Mouse (Mus musculus): ENCODE measurements at regions not wholly inside any gene's neighbourhood (a gene's known extent, or its start where the extent isn't known, plus 50 kb on each side); places are given as distances from the start of the nearest gene placed in this dataset.

DNA sequence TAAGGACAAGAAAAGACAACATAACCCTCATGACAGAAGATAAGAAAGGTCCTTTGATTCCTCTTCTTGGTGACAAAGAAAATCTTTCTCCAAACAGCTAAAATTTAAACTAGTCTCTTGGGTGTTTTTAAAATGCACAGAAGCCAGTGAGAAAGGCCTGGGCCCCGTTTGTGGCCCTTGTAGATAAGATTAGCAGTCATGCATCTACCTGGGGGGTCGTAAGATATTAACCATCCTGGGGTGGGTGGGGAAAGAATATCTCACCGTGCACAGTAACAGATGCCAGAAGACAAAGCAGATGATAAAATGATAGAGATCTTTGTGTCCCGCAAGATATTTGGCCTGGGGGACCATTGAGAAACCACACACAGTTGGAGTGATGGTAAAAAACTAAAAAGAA lies 51.5 kb upstream of the Atp2b1 start:
- Histone ChIP-seq H3K4me3 (ENCODE audit: low read depth, low read length) (no peak overlapping the region), H3K27ac (replicated peaks; ENCODE audit: low read depth, low read length) (no peak overlapping the region), H3K36me3 (replicated peaks; ENCODE audit: control insufficient read depth, insufficient read depth, low read depth, low read length) (no peaks in the 10 kb centered on the region), H3K9me3 (replicated peaks; ENCODE audit: control insufficient read depth, low read length) (no peaks in the 10 kb centered on the region), H3K27me3 (ENCODE audit: control insufficient read depth, insufficient read depth, low read length) (no peaks in the 10 kb centered on the region), H3K9ac (replicated peaks; ENCODE audit: low read length) (no peak overlapping the region), H3K4me1 (ENCODE audit: control insufficient read depth, insufficient read depth, low read length) (no peaks in the 10 kb centered on the region), H3K4me2 (ENCODE audit: low read depth, low read length) (no peak overlapping the region)
- no peak for DNase-seq (ENCODE audit: low spot score)
- ATAC-seq (replicated peaks; ENCODE audit: insufficient number of reproducible peaks, low FRiP score, low TSS enrichment, low read depth) = no peak
- 77% methylated on average over 4 of the region's 4 CpGs for WGBS

DNA sequence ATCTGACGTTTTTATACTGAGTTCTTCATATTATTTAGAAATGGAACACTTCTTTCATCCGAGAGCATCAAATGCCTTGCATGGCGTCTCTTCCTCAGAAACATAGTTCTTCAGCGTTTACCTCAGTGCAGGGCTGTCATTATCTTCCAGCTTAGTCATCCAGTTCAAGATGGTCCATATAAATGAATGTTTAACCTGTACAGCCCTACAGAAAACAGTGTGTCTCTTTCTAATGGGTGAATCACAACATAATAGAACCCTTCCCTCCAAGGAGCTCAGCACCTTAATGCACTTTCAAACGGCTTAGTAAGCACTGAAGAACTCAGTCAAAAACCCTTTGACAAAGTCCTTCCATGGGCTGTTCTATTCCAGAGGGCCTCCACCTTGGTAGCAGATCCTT lies 49.8 kb upstream of the Atp2b1 start:
- Histone ChIP-seq H3K4me3 (ENCODE audit: low read depth, low read length) (no peak overlapping the region), H3K4me2 (ENCODE audit: low read depth, low read length) (no peak overlapping the region), H3K4me1 (ENCODE audit: control insufficient read depth, insufficient read depth, low read length) (no peaks in the 10 kb centered on the region), H3K27me3 (ENCODE audit: control insufficient read depth, insufficient read depth, low read length) (no peaks in the 10 kb centered on the region), H3K27ac (replicated peaks; ENCODE audit: low read depth, low read length) (no peak overlapping the region), H3K9ac (replicated peaks; ENCODE audit: low read length) (no peak overlapping the region), H3K36me3 (replicated peaks; ENCODE audit: control insufficient read depth, insufficient read depth, low read depth, low read length) (no peaks in the 10 kb centered on the region), H3K9me3 (replicated peaks; ENCODE audit: control insufficient read depth, low read length) (no peaks in the 10 kb centered on the region)
- ATAC-seq (replicated peaks; ENCODE audit: insufficient number of reproducible peaks, low FRiP score, low TSS enrichment, low read depth) (no peak), DNase-seq (ENCODE audit: low spot score) (no peak)
- 85% methylated on average over 5 of the region's 5 CpGs for WGBS
